Mouse (Mus musculus): Measurements from ENCODE around the gene Mrpl24. TPM values are rescaled to one million over a fixed set of nuclear protein-coding genes. Genes with fewer than 3 reads are reported as not detected.
"Not testable (repeated sequence)": the region's sequence is repeated elsewhere in the genome, so short reads cannot be mapped to it uniquely, and the experiment has no call there.

The Mrpl24 gene
- total RNA-seq (2022): 10 to 100 TPM; 40.9 to 48.1 (median 45.8) TPM

DNA sequence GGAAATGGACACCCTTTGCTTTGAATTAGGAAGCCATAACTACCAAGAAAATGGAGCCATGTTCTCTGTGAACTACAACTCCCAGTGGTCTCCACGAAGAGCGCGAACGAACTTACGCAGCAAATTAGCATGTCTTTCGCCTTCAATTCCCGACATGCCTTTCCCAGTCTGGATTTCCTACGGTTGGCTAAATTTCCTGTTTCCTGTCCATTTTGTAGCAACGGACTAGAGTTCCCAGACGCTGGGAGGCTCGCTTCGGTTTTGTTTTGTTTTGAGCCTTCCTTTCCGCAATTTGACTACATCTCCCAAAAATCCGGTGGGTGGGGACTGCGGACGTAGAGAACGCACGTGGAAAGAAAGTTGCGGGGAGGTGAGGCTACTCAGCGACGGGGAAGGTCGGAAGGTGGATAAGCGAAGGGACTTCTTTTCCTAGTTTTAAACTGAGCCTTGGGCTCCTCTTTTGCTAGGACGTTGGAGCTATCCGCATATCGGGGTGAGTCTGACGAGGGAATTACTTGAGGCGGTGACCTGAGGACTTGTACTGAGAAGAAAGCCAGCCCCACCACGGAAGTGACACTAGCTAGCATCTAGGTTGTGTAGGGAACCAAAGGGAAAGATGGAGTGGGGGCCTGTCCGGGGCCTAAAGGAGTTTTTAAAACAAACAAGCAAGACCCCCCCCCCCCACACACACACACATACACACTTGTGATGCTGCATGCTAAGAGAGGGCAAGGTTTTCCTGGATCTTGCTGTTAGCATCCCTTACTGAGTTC is at the start of gene Mrpl24:
Gene Mrpl24, plus strand, starts transcription at position 171 of the 773 bp plus-strand sequence.
- peak; percentile 57 to 62 for DNase-seq (ENCODE audit: low spot score in 2 of 2)

DNA sequence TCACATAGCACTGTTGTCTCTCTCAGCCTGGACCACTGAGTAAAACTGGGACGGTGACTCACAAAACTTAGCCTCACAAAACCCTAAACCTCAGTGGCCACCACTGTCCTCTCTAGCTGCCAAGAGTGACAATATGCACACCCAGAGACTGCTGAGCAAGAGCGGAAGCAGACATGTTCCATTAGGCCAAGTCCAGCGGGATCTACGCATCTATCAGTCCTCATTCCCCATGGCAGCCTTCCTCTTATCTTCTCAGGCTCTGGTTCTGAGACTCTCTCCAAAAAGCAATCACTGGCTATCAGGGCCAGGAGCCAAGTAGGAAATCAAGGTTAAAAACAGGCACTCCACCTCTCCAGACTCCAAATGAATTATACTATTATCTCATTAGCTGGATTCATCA is 41.6 kb upstream of the Mrpl24 start:
- no peak for DNase-seq (ENCODE audit: low spot score in 2 of 2)

- no peak for DNase-seq (ENCODE audit: low spot score in 2 of 2)
Measured at GRCm38 (mm10) chr3:87884291-87884690, 35.0 kb upstream of the Mrpl24 start.

- peak in 1 of 2 experiments; percentile 31 for DNase-seq (ENCODE audit: low spot score in 2 of 2)
Measured at GRCm38 (mm10) chr3:87884708-87885251, 34.5 kb upstream of the Mrpl24 start.

GRCm38 (mm10) chr3:87885281-87886003 is 33.9 kb upstream of the Mrpl24 start, which contains the start of gene Prcc:
TSS of gene Prcc (minus strand) at chr3:87885608.
- peak; percentile 90 to 91 for DNase-seq (ENCODE audit: low spot score in 2 of 2)

DNA sequence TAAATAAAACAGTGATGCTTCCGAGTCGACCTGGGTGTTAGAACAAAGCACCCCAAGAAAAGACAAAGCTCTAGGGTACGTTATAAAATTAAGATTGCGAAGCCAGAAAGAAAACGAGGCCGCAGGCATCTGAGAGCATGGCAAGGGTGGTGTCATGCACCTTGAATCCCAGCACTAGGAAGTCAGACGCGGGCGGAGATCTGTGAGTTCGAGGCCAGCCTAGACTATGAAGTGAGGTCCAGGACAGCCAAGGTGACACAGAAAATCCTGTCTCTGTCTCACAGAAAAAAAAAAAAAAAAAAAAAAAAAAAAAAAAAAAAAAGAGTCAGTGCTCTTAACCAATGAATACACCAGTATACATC is 33.3 kb upstream of the Mrpl24 start:
- peak; percentile 39 to 44 for DNase-seq (ENCODE audit: low spot score in 2 of 2)

DNA sequence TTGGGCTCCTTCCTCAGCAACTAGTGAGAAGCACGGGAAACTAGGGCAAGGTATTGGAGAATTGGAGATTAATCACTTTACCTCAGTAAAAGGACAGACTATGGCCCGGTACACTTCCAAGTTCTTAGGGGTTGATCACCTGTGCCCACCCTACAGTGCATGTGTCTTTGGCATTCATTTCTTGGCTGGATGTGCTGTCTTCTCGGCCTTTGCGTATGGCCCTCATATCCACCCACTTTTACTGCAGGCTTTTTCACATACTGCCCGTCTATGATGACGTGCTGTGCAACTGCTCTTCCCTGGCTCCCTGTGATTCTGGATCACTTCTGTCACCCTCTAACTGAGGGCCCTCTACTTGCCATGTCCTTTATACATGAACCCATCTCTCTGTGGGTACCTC is 32.9 kb upstream of the Mrpl24 start:
- no peak for DNase-seq (ENCODE audit: low spot score in 2 of 2)

DNA sequence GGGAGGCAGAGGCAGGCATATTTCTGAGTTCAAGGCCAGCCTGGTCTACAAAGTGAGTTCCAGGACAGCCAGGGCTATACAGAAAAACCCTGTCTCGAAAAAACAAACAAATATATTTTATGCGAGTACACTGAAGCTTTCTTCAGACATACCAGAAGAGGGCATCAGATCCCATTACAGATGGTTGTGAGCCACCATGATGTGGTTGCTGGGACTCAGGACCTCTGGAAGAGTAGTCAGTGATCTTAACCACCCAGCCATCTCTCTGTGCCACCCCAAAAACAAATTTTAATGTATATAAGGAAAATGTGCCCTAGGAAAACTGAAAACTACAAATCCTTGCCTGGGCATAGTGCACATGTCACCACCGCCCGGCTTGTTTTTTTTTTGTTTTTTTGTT is 31.9 kb upstream of the Mrpl24 start:
- DNase-seq (ENCODE audit: low spot score in 2 of 2): not testable (repeated sequence)

- no peak for DNase-seq (ENCODE audit: low spot score in 2 of 2)
Measured at GRCm38 (mm10) chr3:87891481-87891880, 27.8 kb upstream of the Mrpl24 start.

DNA sequence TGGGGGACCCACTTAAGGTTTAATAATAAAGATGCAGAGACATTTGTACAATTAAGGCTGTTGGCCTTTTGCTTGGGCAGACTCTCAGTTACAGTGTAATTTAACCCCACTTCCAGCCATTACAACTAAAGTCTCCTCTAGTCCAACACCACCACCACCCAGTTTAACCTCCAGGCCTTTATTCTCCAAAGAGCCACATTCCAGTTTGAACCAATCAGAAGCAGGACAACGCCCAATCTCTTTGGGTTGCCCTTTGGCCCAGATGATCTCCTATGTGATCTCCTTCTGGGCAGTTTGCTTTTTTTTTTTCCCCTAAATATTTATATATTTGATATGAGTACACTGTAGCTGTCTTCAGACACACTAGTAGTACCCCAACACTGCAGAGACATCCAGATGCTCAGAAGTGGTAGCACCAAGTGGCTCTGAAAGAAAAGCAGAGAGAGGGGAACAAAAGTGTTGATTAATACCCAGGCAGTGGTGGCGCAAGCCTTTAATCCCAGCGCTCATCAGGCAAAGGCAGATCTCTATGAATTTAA is 25.9 kb upstream of the Mrpl24 start:
- DNase-seq (ENCODE audit: low spot score in 2 of 2): no peak

DNA sequence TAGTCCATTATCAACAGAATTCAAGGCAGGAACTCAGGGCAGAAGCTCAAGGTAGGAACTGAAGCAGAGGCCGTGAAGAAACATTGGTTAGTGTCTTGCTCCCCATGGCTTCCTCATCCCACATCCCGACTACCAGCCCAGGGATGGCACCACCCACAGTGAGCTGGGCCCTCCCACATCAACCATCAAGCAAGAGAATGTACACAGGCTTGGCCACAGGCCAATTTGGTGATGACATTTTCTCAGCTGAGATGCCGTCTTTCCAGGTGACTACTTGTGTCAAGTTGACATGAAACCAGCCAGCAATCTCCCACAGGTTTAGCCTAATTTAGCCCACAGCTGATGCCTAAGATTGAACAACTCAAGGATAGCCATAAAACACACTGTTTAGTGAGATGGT is 20.0 kb upstream of the Mrpl24 start:
- no peak for DNase-seq (ENCODE audit: low spot score in 2 of 2)

GRCm38 (mm10) chr3:87899776-87900175 is 19.5 kb upstream of the Mrpl24 start:
- no peak for DNase-seq (ENCODE audit: low spot score in 2 of 2)

GRCm38 (mm10) chr3:87901036-87901624 is 18.2 kb upstream of the Mrpl24 start:
- DNase-seq (ENCODE audit: low spot score in 2 of 2): no peak

GRCm38 (mm10) chr3:87901959-87902358 is 17.3 kb upstream of the Mrpl24 start:
- DNase-seq (ENCODE audit: low spot score in 2 of 2): not testable (repeated sequence)

DNA sequence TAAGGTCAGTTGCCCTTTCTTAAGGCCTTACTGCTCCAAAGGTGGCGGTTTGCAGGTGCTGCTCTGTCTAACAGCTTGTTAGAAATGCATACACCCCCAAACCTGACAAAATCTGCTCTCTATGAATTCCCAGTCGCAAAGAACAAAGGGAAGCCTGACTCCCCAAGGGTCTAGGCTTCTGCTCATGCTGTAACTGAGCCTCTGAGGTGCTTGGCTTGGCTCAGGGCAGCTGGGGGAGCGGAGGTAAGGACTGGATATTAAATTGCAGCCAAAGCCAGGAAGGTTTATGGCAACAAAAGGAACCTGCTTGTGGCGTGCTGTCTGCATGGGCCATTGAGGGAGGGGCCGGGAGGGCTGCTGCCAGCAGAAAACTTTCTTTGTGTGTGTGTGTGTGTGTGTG is 15.5 kb upstream of the Mrpl24 start:
- no peak for DNase-seq (ENCODE audit: low spot score in 2 of 2)

DNA sequence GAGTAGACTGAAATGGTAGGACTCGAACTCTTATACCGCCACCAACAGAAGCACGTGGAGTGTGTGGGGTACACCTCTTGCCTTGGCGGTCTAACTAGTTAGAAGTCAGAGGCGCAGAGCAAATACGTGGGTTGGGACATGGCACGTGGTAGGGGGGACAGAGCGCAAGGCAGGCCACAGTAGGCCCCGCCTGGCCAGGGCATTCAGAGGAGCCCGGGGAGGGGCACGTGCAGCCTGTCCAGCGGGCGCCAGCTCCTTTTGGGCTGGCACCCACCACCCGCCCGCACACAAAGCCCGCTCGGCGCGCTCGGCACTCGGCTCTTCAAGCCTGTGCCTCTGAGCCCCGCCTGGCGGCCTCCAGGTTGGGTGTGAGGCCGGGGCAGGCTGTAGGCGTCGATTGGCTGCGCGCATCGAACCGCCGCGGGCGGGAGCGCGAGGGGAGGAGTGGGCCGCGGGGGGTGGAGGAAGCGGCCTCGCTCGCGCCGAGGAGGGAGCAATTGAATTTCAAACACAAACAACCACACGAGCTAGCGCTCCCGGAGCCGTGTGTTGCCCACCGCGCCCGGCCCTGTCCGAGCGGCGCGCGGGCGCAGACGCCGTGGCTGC is 13.3 kb upstream of the Mrpl24 start, which contains the start of gene Hdgf:
Gene Hdgf, plus strand, starts transcription at position 442 of the 606 bp plus-strand sequence.
- DNase-seq (ENCODE audit: low spot score in 2 of 2): peak; percentile 91 to 96

- peak; percentile 57 to 85 for DNase-seq (ENCODE audit: low spot score in 2 of 2)
Measured at GRCm38 (mm10) chr3:87906601-87906980, 12.7 kb upstream of the Mrpl24 start.

- peak in 1 of 2 experiments; percentile 35 for DNase-seq (ENCODE audit: low spot score in 2 of 2)
Measured at GRCm38 (mm10) chr3:87906981-87907857, 12.1 kb upstream of the Mrpl24 start.

GRCm38 (mm10) chr3:87907906-87908305 is 11.4 kb upstream of the Mrpl24 start:
- no peak for DNase-seq (ENCODE audit: low spot score in 2 of 2)

DNA sequence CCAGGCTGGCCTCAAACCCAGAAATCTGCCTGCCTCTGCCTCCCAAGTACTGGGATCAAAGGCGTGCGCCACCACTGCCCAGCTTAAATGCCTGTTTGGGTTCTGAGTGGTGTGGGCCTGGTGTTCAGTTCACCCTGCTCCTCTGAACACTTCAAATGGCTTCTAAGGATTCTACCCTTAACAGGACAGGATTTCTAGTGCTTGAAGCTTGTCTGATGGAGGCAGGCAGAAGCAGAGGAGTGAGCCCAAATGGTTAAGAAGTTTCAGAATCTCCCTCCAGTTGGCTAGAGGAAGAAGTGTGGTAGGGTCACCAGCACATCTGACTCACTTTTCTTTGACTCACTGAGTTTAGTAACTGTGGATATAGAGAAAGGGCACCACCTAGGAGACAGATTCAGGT is 9.9 kb upstream of the Mrpl24 start:
- no peak for DNase-seq (ENCODE audit: low spot score in 2 of 2)

Data from gastrocnemius, adult 8-10 months (tissue).